Mouse (Mus musculus) telencephalon, adult 2 months (tissue): ENCODE results near the gene Eps8l3.

Experiments used
- DNase-seq: peaks from one replicate; pipeline ENCODE4 v3.0.0-alpha.2; 2011; ENCODE audit warnings: low read depth, low spot score

Gene Eps8l3

DNA sequence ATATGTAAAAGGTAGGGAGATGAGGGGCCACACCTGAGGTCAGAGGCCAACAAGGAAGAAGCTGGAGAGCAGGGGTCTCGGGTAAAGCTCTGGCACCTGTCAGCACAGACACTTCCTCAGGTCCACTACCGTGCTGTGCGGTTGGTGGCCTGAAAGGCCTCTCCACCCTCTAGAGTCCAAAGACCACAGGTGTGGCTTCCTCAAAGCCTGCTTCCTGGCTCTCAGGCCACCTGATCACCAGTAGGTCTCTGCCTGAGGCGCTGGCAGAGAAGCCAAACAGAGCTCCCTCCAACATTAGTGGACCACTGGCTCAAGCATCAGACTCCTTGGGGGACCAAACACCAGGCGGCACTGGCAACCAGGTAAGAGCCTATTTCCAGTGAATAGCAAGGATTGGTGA is at the start of gene Eps8l3:
Eps8l3 (plus strand) TSS at position 225 of the 400 bp plus-strand sequence.
- no peak for DNase-seq

DNA sequence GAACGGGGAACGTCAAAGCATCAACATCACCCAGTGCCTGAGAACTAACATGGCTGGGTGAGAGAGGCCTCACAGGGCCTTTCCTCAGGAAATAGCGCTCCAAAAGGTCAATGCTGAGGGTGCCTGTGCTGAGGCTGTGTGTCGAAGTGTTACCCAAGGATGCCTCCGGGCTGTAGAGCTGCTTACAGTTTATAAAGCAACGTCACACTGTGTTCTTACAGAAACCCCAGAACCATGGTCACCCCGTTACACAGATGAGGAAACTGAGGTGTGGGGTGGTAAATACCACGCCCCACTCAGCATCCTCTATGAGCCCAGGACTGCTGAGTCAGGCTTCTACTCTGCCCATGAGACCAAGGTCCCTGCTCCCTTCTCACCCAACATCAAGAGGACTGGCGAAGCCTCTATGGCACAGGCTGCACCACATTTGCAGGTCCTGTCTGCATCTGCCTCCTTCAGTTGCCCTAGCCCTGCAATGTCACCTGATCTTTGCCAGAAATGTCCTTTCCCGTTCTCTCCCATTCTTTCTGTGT is 49.1 kb upstream of the Eps8l3 start:
- DNase-seq = no peak

DNA sequence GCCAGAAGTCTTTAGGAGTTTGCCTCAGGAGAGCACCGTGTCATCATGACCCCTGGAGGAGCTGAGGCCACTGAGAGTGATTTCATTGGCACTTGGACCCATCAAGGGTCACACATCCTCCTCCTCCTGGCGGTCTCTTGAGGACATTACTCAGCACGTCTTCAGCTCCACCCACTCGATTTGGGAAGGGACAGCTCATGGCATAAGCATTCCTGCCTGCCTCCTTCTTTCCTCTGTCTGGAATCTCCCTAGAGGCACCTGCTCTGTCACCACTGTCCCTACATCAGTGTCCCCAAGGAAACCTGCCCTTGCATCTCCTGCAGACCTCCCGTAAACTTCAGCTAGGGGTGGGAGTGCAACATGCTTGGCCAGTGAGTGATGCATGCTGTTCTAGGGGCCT is 48.5 kb upstream of the Eps8l3 start:
- no peak for DNase-seq

DNA sequence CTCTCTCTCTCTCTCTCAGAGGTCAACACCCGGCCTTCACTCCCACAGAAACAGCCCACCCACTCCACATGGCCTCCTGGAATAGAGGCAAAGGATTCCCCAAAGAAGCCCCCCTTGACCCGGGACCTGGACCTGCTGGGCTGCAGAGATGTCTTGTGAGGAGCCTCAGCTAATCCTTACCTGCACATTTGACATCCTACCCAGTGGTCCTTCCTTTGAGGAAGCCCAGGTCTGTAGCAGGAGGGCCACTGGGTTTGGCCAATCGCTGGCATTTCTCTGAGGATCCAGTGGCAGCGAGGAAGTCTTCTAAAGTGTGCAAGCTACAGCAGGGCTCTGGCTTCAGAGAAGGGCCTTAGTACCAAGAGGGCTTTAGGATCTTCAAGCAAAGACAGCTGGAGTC is 48.0 kb upstream of the Eps8l3 start:
- DNase-seq = no peak

DNA sequence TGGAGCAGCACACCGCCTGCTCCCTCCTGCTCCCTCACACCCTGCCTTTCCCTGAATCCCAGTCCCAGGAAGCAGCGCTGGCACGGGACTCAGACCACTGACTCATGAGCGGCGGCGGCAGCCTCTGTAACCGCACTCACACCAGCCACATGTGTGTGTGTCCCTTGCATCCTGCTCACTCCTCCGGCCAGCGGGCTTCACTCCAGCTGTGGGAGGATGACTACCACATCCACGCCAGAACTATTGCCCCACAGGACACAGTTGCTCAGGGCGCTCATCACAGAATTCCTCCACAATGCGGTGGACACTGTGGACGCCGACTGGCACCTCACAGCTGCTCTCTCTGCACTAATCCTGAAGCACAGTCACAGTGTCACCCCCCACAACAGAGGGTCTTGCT is 47.4 kb upstream of the Eps8l3 start:
- DNase-seq = no peak

DNA sequence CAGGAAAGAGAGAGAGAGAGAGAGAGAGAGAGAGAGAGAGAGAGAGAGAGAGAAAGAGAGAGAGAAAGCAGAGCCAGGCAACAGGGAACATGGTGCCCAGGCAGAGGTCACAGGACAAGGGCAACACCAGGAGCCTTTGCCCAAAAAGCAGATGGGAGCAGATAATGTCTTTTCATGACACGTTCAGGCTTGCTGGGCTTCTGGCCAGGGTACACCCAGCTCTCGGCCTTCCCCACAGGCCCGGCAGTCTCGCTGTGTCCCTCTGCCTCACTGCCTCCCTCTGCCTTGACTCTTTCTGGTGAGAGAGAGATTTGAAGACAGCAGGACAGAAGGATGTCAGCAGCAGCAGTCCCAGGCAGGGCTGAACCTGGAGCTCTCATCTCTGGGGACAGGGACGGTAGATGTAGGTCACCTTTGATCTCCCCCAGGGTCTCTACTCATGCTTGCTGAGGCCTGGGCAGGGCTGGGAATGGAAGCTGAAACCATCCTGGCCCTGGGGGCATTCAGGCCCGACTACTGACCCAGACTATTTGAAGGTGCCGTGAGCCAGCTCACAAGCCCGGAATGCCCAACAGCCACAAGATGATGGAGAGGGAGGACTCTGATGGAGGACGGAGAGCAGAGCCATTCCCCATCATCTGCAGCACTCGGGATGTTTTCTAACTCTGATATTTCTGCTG is 45.0 kb upstream of the Eps8l3 start:
- no peak for DNase-seq

DNA sequence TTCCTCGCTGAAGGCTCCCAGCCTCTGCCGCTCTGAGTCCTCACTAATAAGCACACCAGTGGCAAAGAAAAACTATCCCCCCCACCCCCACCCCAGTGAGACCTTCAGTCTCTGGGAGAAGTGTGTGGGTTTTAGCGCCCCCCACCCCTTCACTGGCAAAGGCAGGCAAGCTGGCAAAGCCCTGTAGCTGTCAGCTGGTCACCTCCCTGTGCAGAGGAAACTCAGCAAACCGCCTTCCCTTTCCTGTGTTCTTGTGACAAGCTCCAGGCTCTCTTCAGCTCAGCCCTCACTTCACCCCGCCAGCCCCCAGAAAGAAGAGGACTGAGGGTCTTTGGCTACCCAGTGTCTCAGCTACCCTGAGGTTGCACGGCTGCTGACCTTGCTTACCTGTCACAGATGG is 44.4 kb upstream of the Eps8l3 start:
- no peak for DNase-seq

DNA sequence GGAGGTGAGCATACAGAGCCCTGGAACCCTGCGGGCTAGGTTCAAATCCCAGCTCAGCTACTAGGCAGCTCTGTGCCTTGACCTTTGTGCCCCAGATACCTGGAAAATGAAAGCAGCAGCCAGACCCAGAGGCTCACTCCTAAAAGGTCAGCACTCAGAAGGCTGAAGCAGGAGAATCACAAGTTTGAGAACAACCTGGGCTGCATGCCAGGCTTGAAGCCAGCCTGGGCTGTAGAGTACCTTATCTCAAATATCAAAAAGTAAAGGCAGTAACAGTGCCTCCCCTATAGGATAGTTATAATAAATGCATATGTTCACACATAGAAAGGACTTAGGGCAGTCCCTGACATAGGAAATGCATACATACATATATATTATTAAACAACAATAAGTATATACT is 43.7 kb upstream of the Eps8l3 start:
- DNase-seq = no peak

DNA sequence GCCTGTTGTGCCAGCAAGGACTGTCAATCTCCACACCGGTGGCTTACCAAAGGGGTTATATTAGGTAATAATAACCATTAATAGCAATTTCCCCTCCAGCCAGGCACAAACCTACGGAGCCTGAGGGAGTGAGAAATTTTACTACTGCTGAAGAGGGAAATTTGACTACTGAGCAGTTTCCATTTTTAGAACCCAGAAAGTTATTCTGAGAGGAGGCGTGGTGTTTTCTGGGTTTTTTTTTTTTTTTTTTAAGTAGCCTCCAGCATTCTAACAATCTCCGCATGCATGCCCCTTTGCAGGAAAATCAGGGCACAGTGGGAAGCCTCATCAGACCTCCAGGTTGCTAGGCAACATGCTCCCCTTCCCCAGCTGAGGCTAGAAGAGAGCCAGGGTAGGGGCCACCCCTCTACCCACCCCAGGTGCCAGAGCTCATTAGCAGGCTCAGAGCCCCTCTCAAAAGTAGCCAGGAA is 43.1 kb upstream of the Eps8l3 start:
- DNase-seq = no peak

DNA sequence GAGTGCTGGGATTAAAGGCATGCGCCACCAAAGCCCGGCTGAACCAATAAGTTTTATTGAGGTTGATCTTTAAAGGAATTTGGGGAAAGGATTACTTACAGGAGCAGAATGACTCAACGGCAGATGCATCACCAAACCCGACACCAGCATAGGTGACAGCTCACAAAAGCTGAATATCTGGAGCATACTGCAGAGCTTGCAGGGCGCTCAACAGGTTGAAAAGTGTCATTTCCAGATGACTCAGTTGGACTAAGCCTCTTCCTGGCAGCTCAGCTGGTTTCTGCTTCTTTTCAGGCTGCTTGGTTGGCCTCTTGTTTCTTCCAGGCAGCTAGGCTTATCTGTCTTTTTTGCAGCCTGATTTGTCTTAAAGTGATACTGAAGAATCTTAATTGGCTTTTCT is 41.7 kb upstream of the Eps8l3 start:
- DNase-seq = peak; percentile 35

DNA sequence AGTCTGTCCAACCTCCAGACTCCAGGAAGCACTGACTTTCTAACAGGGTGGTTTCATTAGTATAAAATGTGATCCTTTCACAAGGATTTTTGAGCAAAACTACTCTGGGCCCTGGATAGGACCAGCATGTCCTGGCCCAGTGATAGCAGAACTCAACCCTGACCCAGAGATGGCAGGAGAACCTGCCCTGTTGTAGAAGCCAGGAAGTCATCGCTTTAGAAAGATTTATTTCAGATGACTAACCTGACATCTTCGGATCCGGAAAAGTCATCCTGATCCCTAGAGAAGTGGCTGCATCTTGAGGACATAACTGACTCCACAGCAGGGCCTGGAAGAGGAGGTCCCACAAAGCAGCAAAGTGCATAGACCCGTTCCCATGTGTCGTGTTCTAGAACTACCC is 37.2 kb upstream of the Eps8l3 start:
- no peak for DNase-seq

DNA sequence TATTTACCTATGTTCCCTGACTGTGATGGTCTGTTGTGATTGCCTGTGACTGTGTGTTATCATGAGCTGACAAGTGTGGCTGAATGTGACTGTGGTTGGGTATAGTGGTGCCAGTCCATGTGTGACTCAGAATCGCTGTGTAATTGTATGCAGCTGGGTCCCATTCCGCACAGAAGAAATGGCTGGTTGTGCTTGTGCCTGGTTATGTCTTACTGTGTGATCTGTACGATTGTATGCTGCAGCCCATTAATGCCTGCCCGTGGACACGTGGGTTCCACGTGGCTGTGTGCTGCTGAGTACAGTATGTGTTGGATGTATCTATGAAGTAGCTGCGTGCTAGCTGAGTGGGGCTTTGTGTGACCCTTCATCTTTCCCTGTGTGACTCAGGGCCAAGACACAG is 36.2 kb upstream of the Eps8l3 start:
- DNase-seq = no peak

DNA sequence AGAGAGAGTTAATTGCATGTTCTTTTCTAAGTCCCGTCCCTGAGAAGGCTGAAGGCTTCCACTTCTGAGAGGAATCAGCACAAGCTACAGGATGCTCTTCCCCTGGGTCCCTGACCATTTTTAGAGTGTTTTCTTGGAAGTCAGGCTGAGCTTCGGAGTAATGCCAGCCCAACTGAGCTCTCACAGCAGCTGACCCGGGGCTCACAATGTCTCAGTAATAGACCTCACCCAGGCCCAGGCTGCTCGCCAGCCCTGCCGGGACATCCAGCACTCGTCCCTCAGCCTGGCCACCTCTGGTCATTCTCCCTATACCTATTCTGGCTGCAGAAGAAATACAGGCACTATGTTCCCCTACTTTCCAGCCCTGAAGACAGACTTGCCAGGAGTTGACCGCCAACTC is 35.7 kb upstream of the Eps8l3 start:
- no peak for DNase-seq

DNA sequence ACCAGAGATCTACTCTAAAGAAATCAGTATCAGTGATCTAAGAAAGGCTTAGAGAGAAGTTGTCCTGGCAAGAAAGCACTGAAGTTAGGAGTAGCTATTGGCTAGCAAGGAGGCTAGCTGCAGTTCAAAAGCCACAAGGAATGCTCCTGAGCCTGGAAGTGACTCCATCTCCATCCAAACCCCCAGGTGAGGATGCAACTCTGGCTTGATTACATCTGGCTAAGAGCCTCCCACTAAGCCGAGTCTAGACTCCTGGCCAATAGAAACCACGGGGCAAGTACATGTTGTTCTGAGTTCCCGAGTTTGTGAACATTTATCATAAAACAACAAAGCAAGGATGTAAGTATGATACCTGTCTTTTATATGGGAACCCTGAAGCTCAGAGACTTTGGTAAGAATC is 33.6 kb upstream of the Eps8l3 start:
- no peak for DNase-seq

DNA sequence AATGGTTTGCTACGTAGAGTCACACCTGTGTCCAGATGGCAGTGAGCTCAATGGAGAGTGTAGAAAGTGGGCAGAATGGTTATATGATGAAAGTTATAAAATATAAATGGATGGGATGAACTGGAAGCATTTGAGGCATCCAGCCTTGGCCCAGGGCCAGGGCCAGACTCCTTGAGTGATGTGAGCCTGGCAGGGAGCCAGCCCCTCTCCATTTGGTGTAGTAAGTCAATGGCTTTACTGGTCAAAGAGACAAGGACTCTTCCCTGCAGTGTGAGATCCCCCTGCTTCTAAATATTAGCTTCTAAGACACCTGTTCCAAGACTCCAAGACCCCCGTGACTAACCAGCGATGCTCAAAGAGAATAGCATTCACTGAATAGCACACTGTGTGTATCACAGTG is 33.0 kb upstream of the Eps8l3 start:
- no peak for DNase-seq

DNA sequence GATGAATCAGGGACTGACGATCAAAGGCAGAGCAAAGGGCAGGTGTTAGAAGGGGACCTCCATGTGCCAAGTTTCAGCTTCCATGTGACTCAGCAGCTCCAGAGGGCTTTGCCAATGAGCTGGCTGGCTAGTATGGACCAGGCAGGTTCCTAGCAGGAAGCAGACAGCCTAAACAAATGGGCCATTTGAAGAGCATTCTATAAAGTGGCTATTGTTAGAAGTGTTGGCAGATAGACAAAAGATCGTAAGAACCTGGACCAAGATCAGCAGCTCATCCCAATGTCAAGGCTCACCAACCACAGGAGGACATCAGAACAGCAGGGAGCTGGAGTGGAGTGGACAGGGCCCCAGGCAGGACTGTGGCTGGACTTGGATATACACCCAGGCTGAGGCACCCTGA is 32.5 kb upstream of the Eps8l3 start:
- DNase-seq = no peak

DNA sequence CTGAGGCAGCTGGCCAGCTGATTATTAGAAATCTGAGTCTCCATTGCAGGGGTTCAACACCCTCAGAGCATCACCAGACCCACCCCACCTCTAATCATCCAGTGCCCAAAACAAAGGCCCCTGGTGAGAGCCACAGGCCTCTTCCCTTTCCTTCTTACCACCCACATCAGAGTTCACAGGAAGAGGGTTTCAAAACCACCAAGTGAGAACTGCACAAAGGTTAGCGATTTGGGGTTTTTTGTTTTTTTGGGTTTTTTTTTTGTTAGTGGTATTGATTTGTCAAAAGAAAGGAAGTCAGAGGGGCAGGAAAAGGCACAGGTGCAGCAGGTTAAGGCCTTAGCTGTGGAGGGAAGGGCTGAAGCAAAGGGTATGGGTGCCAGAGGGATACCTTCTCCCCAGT is 30.9 kb upstream of the Eps8l3 start:
- no peak for DNase-seq

DNA sequence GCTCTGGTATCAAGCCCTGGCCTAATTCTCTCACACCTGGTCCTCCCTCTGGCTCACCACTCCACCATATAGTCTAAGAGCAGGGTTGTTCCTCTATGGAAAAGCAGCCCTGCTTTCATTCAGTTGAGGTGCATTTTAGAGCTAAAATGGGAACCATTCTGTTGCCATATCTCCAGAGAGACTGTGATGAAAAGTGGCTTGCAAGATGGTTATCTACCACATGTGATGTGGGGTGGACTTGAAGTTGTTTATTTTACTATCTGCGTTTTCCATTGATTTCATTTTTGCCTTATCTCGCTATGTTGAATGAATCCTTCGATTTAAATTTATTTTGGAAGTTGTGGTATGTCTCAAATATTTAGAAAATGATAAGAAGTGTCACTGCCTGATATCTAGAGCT is 30.2 kb upstream of the Eps8l3 start:
- DNase-seq = no peak

DNA sequence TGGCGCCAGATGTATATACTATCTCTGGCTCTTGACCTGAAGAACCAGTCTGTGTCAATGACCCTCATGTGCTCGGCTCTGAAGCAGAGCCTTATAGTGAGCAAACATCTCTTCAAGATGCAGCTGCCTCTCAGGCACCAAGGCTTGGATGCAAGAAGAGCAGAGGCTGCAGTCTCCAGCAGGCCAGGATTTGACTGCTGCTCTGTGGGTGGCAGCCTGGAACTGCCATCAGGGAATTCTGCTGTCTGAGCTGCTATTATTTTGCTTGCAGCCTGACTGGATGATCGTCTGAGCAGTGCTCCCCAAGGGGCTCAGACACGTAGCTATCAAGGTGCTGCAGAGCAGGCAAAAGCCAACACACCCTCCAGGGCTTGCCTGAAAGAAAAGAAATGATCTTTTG is 28.9 kb upstream of the Eps8l3 start:
- no peak for DNase-seq

DNA sequence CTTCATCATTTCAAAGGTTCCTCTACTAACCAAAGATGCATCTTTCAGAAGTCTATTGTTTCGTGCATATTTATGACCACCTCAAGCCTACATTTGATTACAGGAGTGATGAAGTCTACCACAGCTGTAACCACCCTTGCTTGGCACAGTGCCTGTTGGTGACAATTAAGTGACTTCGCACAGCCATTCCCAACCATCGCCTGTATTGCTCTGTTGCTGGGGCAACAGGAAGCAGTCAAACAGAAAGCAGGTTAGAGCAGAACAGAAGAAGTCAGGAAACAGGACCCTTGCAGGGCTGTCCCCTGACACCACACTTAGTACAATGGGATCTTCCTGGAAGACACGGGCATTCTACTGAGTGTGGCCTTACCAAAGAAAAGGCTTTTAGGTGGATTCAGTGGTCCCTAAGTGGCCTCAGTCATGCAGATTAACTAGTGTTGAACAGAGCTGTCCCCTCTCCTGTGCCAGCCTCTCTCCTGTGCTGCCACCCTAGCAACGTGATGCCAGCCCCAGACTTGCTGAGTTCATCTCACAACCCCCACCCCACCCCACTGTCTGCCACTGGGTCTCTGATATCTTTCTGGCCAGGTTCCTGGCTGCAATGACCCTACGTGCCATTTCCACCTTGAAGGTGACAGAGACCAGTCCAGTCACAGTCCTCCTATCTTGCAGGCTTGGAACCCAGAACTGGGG is 27.9 kb upstream of the Eps8l3 start:
- no peak for DNase-seq

DNA sequence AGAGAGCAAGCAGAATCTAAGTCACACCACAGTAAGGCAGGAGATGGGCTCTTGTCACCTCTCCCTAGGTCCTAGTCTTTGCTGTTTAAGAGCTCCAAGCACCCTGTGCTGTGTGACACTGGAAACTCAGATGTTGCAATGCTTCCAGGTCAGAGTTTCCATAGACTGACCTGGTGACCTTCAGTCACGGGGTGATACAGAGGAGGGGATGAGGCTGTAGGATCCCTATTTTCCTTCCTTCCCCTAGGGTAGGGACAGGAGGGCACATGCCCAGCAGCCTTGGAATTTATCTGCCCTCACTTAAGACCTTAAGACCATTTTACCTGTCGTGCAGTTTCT is 27.4 kb upstream of the Eps8l3 start:
- DNase-seq = no peak

DNA sequence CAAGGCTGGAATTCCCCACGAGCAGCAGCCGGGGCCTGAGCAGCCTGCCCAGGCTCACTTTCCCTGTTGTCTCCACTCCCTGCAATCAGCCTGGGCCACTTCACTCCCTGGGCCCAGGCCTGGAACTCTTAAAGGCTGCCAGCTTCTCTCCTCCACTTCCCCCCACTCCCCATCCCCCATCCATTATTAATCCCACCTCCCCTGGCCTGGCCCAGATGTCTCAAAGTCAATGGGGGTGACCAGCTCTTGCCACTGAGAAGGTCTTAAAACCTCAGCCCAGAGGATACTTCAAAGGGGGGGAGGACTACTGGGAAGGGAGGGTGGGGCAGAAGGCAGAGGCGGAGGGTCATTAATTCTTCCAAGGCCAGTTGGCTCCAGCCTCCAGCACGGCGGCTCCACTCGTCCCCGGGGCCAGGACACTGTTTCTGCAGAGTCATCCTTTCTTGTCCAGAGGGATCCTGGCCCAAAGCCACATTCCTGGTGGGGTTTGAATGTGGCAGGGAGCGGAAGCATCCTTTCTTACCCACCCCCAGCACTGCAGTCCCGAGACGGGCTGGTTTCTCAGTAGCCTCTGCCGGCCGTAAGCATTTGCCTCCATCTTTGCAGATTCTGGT is 26.5 kb upstream of the Eps8l3 start:
- no peak for DNase-seq

DNA sequence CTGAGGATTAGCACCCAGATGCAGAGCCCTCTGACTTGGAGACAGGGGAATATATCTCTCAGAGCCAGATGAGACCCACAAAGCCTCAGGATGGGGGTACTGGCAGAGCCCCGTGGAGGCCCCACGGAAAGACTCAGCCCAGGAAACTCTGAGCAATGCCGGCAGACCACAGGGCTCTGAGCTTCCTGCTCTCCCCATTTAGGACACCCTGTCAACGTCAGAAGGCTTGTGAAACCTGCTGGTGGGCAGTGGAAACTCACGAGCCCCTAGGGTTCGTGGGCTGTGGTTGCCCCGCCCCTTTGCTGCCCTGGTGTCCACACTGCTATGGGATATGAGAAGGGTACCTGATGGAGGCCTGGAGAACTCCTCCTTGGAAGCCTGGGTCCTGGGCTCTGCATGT is 24.2 kb upstream of the Eps8l3 start:
- DNase-seq = no peak
